Mouse (Mus musculus) heart, adult 8-10 months (tissue): ENCODE data around the gene Myo16. TPM values are rescaled to one million over a fixed set of nuclear protein-coding genes. Genes with fewer than 3 reads are reported as not detected.

Experiments
- DNase-seq: peaks from one replicate; pipeline ENCODE4 v3.0.0; 2022; ENCODE audit warnings: low spot score
- total RNA-seq, 4 experiments: library from RNA; stranded (reverse); gene quantifications; 2 replicates each; pipeline ENCODE4 v1.2.4; 2022

Myo16 gene
- total RNA-seq, result 1 to 10 TPM in 3 of 4 experiments, under 1 TPM in 1; 0.50 to 4.1 (median 2.6) TPM

GRCm38 (mm10) chr8:10153611-10154438, at the start of gene Myo16:
Myo16 (plus strand) TSS chr8:10153911.
- no peak for DNase-seq

GRCm38 (mm10) chr8:10108516-10109271, 45.0 kb upstream of the Myo16 start:
- DNase-seq, result no peak

GRCm38 (mm10) chr8:10122749-10123148, 31.0 kb upstream of the Myo16 start:
- no peak for DNase-seq

DNA sequence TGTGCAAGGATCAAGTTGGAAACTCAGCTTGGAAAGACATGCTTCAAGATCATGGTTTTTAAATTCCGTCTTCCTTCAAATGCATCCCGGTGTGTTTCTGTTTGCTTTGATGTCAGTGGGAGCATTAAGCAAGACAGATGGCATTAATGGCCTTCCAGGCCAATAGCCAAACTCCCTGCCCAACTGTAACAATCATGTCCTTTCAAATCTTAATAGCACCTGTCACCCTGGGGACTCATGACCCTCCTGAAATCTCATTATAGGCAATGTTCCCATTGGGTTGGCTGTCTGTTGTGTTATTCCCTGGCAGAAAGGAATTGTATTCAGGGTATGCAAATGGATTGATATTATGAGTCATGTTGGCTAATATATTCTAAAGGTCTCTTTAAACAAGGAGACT, 30.3 kb upstream of the Myo16 start:
- DNase-seq, result no peak

DNA sequence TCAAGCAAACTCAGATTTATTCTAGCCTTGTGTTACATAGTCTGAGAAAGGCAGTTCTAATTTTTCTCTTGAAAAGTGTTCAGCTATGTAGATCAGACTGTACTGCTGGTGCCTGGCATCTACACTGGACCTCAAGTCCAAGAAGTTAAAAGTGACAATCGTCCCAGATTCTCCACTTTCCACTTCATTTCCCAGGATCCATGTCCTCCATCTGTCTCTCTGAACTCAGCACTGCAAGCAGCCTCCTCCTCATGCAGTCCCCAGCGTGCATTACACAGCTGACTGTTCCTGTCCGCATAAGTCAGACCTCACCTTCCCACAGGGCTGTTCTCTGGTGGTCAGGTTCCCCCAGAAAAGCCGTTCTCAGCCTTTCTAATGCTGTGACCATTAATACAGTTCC, 28.0 kb upstream of the Myo16 start:
- DNase-seq, result no peak

- DNase-seq, result no peak
These were observed 22.9 kb upstream of the Myo16 start for GRCm38 (mm10) chr8:10130513-10131414.

GRCm38 (mm10) chr8:10139536-10139935, 14.2 kb upstream of the Myo16 start:
- no peak for DNase-seq

- no peak for DNase-seq
These were observed 9.8 kb upstream of the Myo16 start for GRCm38 (mm10) chr8:10143961-10144360.

GRCm38 (mm10) chr8:10151692-10152247, 1.9 kb upstream of the Myo16 start:
- DNase-seq, result no peak

GRCm38 (mm10) chr8:10154439-10154745, 681 bp downstream of the Myo16 start:
- no peak for DNase-seq

GRCm38 (mm10) chr8:10155075-10155474, 1.4 kb downstream of the Myo16 start:
- DNase-seq, result no peak

- no peak for DNase-seq
These were observed 7.4 kb downstream of the Myo16 start for GRCm38 (mm10) chr8:10161106-10161505.

DNA sequence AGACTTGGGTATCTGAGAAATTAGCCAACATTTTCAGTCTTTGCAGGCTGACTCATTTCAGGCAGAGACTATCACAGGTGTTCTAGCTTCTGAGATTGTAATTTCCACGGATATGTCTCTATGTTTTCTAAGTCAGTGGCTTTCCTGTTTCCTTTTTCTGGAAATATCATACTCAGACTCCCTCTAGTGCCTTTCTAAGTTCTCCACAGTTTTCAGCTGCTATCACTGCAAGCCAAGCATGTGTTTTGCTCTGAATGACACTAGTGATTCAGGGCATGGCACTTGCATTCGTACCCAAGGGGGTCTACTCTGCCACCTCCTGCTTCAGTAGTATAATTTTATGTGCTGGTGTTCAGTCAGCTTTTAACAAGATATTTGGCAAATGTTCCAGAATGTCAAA, 11.2 kb downstream of the Myo16 start:
- DNase-seq, result no peak

GRCm38 (mm10) chr8:10168326-10168725, 14.6 kb downstream of the Myo16 start:
- no peak for DNase-seq

DNA sequence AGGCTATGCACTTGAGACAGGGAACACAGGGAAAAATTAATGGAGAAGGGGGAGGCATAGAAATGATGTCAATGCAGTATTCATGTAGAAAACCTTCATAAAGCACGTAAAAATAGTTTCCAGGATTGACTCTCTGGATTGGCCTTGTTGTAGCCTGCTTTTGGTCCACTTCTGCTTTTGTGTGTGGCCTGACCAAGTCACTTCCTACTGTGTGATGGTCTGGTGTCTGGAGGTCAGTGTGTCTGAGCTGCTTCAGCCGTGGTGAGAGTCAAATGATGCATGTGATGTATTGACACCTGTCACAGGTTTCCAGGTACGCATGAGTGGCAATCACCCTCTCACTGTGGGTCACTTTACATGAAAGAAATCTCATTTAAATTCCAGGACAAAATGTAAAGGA, 16.2 kb downstream of the Myo16 start:
- DNase-seq, result no peak

DNA sequence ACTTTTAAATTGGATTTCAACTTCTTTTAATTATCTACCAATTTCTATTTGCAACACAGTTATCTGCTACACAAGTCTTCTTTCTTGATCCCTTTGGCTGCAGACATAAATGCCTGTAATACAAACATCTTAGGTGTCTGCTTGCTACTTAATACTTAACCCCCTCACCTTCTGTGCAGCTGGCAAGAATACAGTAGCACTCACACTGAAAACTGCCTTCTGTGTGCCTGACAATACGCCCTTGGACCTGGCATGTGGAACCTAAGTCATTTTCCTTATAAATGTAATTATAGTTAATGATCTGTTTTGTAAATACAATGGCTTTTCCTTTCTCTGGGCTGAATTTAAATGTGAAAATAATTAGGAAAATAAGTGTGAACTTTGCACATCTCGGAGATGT, 17.6 kb downstream of the Myo16 start:
- DNase-seq, result no peak

- DNase-seq, result no peak
These were observed 18.6 kb downstream of the Myo16 start for GRCm38 (mm10) chr8:10172278-10172677.

DNA sequence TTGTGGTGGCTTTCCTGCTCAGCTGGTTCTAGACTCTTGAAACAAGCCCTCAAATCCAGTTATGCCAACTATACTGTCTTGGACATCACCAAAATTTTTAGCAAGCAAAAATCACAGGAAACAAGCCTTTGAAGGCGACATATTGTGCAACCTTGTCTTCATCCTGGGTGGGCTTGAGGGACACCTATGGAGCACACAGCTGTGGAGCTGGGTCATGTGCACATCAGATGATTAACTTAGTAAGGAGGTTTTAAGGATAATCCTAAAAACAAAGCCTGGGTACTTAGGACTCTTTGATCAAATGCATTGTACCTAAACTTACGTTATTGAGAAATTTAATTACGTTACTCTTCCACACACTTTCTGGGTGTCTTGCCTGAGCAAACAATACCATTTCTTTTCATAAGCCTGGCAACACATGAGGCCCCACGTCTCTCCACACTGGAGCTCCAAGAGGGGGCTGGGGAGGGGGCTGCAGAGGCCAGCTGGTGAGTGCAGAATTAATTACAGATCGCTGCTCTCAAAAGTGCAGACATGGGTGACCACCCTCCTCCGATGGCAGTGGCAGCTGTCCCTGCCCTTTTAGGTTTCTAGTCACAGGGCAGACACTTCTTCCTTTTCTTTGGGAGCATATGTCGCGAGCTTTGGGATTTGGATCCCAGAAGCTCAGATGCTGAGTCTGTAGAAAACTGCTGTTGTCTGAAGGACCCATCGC, 19.5 kb downstream of the Myo16 start:
- DNase-seq, result no peak

DNA sequence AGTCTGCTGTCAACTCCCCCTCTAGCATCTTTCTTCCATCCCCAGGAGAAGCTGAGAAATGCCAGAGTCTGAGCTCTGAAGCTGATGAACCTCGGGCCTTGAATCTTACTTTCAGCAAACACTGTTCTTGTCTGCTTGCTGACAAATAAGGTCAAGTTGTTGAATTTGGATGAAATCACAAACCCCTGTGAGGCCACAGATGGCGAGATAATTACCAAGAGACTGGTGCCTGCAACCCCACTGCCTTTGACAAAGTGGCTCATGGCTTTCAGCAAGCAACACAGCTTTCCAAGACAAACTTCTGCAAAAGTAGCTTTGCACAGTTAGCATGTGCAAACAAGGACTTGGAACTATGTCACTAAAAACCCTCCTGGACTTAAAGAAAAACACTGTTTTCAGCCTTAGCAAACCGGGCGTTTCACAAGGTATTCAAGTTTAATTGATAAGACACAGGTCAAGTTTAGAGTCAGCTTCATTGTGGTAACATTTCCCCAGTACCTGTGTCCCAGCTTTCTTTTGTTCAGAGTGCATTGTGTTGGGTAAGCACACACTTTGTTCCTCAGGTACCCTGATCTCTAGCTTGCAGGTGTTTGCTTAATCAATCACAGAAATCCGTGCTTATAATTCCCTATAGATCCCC, 20.6 kb downstream of the Myo16 start:
- DNase-seq, result no peak

DNA sequence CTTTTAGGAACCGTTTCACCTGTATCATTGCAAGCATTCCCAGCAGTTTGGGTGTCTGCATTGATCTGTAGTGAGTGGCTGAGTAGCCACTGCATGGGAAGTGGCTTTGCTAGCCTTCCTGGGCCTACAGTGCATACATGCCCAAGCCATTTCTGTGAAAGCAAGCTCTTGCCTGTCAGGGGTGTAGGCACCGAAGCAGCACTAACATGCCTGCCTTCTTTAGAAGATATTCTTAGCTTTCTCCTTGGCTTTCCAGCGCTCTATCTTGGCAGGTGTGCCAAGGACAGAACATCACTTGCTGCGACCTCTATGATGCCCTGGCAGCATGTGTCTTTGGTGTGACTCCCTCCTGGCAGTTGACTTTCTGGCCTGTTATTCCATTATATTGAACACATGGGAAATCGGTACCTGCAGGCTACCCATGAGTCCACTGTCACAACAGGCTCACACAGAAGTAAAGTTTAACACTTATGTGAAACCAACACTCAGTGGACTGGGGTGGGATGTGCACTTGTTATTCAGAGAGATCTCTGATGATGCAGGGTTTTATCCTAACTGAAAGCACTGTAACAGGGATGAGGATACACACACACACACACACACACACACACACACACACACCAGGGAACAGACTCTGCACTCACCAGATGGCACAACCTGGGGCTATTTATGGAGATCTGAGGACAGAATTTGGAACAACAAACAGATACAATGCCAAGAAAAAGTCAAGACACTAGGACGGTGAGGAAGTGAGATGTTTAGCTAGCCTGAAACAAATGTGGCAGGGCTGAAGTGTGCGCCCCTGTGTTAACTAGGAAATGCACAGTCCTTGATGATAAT, 21.4 kb downstream of the Myo16 start:
- DNase-seq, result no peak
